Mouse (Mus musculus) bone marrow macrophage, adult 2 months (primary cell): ENCODE measurements at regions not wholly inside any gene's neighbourhood (a gene's known extent, or its start where the extent isn't known, plus 50 kb on each side); places are given as distances from the start of the nearest gene placed in this dataset.

Experiments
- H3K27ac ChIP-seq: 2 replicates; pipeline ENCODE4 v1.5.1; 2012; ENCODE audit warnings: low read depth, low read length; ENCODE audit not compliant: insufficient read depth
- H3K4me1 ChIP-seq: 2 replicates; pipeline ENCODE4 v1.6.1; 2012; ENCODE audit warnings: low read length; ENCODE audit not compliant: control insufficient read depth, insufficient read depth
- H3K4me3 ChIP-seq: 2 replicates; pipeline ENCODE4 v1.5.1; 2012; ENCODE audit warnings: mild to moderate bottlenecking, low read length, moderate library complexity; ENCODE audit not compliant: insufficient read depth
- CTCF ChIP-seq: IDR thresholded peaks from 2 replicates; pipeline ENCODE4 v1.5.1; 2012; ENCODE audit warnings: low read depth, mild to moderate bottlenecking, low read length, moderate library complexity
- POLR2A ChIP-seq: IDR thresholded peaks from 2 replicates; pipeline ENCODE4 v1.6.1; 2012; ENCODE audit warnings: mild to moderate bottlenecking, low read depth, low read length, borderline replicate concordance

- no peak overlapping the region for H3K4me3 ChIP-seq
- no peak overlapping the region for H3K27ac ChIP-seq
- H3K4me1 ChIP-seq: no peaks in the 10 kb centered on the region
- TF ChIP-seq CTCF (no peak), POLR2A (no peak)
Measured at GRCm38 (mm10) chr14:24794359-24794845, 307.5 kb downstream of the Rps24 start.

DNA sequence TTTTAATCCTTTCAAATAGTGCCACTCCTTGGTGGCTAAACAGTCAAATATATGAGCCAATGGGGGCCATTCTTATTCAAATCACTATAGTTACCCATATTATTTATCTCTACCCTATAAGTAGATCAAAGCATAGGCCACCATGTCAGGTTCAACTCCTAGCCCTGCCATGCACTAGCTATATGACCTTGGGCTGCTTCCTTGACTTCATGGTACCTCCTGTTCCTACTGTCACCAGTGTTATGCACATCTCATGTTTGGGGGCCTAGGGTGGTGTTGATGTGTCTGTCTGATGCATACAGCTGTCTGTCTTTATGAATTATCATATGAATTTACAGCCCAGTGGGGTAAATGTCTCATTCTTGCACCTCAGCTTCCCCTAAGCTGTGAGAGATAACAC, 310.6 kb downstream of the Rps24 start:
- no peak overlapping the region for H3K4me3 ChIP-seq
- H3K27ac ChIP-seq: no peak overlapping the region
- TF ChIP-seq CTCF (no peak), POLR2A (no peak)
- no peaks in the 10 kb centered on the region for H3K4me1 ChIP-seq

DNA sequence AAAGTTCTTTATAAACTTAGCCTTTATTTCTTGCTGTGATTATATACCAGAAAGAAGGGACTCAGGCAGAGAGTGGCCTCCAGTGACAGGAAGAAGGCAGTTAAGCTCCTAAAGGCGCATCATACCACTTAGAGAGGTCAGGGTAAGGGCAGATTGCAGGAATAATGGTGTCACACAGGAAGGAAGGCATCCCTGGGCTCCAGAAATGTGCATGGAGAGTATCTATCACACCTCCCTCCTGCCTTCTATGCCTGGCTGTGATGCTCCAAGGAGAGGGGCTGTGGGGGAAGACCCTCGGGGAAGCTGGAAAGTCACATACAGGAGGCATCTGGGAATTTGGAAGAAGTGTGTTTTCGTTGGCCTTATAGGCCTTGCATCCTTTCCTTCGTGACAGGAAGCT, 311.1 kb downstream of the Rps24 start:
- Histone ChIP-seq H3K4me3 (no peak overlapping the region), H3K27ac (no peak overlapping the region), H3K4me1 (no peaks in the 10 kb centered on the region)
- TF ChIP-seq CTCF (no peak), POLR2A (no peak)

- Histone ChIP-seq H3K27ac (no peak overlapping the region), H3K4me3 (no peak overlapping the region), H3K4me1 (no peaks in the 10 kb centered on the region)
- TF ChIP-seq CTCF (no peak), POLR2A (no peak)
Measured at GRCm38 (mm10) chr14:24803001-24803655, 316.2 kb downstream of the Rps24 start.

DNA sequence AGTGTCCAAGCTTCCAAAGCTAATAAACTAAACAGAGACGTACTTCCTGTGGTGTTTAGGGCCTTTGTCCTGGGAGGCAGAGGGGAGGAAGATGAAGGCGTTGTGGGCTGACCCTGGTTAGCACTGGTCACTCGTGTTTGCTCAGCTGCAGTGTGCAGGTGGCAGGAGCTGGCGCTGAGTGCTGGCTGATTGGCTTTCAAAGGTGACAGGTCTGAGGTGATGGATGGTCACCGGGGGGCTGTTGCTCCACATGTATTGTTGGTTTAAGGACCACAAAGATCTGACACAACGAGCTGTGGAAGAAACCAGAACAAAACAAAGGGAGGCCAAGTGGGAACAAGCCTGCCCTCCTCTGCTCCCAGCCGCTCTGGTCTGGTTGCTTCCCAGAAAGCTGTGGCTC, 320.1 kb downstream of the Rps24 start:
- H3K4me1 ChIP-seq: no peaks in the 10 kb centered on the region

GRCm38 (mm10) chr14:24822876-24823567, 336.1 kb downstream of the Rps24 start:
- TF ChIP-seq CTCF: no peak
- TF ChIP-seq POLR2A: no peak
- Histone ChIP-seq H3K4me3 (no peak overlapping the region), H3K4me1 (no peaks in the 10 kb centered on the region), H3K27ac (no peak overlapping the region)

More for the DNA sequence above, 320.1 kb downstream of the Rps24 start:
- Histone ChIP-seq H3K27ac (no peak overlapping the region), H3K4me3 (no peak overlapping the region)
- TF ChIP-seq POLR2A (no peak), CTCF (no peak)

DNA sequence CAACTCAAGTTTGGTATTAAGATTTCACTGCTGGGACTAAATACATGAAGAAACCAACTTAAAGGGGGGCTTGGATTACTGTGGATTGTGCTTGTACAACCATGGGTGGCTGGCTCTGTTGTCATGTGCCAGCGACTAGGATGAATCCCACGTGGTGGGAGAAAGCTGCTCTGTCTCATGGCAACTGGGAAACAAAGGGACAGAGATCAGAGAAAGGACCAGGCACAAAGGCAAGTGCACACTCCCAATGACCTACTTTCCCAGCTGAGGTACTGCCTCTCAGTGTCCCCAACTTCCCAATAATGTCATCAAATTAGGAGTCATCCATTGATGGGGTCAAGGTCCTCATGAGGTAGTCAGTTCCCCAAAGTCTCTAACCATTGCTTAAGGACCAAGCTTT, 337.4 kb downstream of the Rps24 start:
- Histone ChIP-seq H3K27ac (no peak overlapping the region), H3K4me3 (no peak overlapping the region), H3K4me1 (no peaks in the 10 kb centered on the region)
- no peak for TF ChIP-seq CTCF
- no peak for TF ChIP-seq POLR2A

DNA sequence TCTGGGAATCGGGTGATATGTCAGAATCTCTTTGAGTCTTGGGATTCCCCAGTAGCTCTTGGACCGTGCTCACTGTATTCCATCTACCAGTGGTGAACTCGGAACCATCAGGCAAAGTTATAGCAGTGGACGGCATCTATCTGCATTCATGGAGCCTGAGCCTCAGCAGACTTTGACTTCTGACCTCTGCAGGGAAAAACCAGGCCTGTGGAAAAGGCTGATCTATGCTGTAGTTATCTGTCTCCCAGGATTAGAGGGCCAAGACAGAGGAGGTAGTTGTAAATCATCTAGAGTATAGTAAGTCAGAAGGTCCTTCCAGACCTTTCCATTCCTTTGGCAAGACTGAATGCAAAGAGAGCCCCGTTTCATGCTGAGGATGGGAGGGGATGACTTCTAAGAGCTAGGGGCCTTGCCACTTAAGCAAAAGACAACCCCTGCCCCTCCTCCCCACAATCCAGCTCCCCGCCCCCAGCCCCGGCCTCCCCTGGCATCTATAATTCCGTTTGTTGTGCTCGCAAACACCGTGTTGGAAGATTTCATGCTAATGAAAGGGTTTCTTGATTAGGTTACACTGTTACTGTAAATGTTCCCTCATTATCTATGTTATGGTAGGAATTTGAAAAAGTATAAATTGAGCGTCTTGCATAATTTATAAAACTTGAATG, 338.9 kb downstream of the Rps24 start:
- TF ChIP-seq CTCF: no peak
- TF ChIP-seq POLR2A: no peak
- no peaks in the 10 kb centered on the region for H3K4me1 ChIP-seq
- H3K4me3 ChIP-seq: no peak overlapping the region
- no peak overlapping the region for H3K27ac ChIP-seq

DNA sequence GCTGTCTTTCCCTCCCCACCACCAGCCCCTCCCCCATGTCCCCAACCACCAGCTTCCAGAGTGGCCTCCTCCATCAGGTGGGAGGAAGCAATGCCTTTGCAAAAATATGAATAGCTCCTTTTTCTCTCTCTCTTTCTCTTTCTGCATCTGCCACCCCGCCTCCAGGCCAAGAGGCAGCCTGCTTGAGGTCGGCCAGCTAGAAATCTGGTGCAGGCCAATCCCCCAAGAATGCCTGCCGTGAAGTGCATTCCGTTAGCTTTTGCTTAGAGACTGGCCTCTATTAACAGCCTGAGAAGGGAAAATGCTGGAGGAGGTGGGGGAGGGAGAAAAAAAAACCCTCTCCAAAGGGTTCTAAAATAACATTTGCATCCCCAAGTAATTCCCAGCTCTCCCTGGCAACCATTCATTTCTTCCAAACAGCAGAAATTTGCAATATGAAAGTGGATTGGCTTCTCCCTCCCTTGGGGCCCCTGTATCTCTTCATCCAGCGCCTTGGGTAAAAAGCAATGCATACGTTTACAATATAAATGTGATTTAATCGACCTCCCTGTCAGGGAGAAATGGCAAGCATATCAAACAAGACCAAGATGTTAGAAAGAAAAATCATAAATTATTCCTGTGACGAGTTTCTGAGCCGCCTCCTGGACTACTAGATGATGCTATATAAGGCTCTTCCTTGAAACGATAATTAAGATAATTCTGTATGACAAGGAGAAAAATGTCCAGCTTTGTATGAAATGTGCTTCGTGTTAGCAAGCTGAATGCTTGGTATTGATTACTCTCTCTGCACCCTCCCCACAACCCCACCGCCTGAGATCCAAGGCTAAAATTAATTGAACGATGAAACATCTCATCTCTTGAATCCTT, 339.8 kb downstream of the Rps24 start:
- no peak overlapping the region for H3K27ac ChIP-seq
- no peak for TF ChIP-seq POLR2A
- no peak overlapping the region for H3K4me3 ChIP-seq
- H3K4me1 ChIP-seq: no peaks in the 10 kb centered on the region
